Mouse (Mus musculus): ENCODE measurements at regions not wholly inside any gene's neighbourhood (a gene's known extent, or its start where the extent isn't known, plus 50 kb on each side); places are given as distances from the start of the nearest gene placed in this dataset.

GRCm38 (mm10) chr12:71380424-71380761 is 70.7 kb downstream of the Dact1 start:
- TF ChIP-seq CTCF (IDR thresholded peaks at IDR 0.05; ENCODE audit: low read depth): no peak
- no peak for TF ChIP-seq EP300 (IDR thresholded peaks at IDR 0.05; ENCODE audit: low read depth)

Data from liver, embryonic 14.5 days (tissue).